ENCODE assay signal across 11 mouse cellular contexts in genomic region chr13:41357161-41357560, GRCm38 (mm10).
DNase-seq lines count a peak whose midpoint lies in the region; ATAC-seq lines count a peak whose summit lies in the region.
"Had no signal": no experiment of that assay in that cellular context is flagged by ENCODE, and none has a peak within 500 bp of the region (broad histone marks: within the 10 kb centered on the region; RNA-seq: fewer than 3 reads in every experiment).

No protein-coding gene starts in this region.

- WGBS in lung, embryonic 15.5 days = 46% methylated on average over 4 of the region's 4 CpGs
- WGBS in limb, embryonic 11.5 days = 80% methylated on average over 4 of the region's 4 CpGs
- 62% methylated on average over 4 of the region's 4 CpGs for WGBS in stomach, embryonic 15.5 days

- peak overlapping the region; percentile 77 for H3K4me3 ChIP-seq in lung, embryonic 15.5 days
- no peak overlapping the region for H3K4me3 ChIP-seq in limb, embryonic 11.5 days (ENCODE audit: low read depth, low read length)
- H3K4me3 ChIP-seq in stomach, embryonic 15.5 days (replicated peaks) = peak overlapping the region; percentile 53

- no peaks in the 10 kb centered on the region for H3K9me3 ChIP-seq in lung, embryonic 15.5 days
- no peaks in the 10 kb centered on the region for H3K9me3 ChIP-seq in limb, embryonic 11.5 days (ENCODE audit: control insufficient read depth, low read length)
- H3K9me3 ChIP-seq in stomach, embryonic 15.5 days = no peaks in the 10 kb centered on the region

- H3K4me2 ChIP-seq in lung, embryonic 15.5 days = peak overlapping the region; percentile 64
- peak overlapping the region; percentile 80; the same call in 1 of the 2 replicates for H3K4me2 ChIP-seq in limb, embryonic 11.5 days (ENCODE audit: low read depth, severe bottlenecking)
- H3K4me2 ChIP-seq in stomach, embryonic 15.5 days = peak overlapping the region; percentile 67

- H3K9ac ChIP-seq in lung, embryonic 15.5 days = peak overlapping the region; percentile 68
- no peak overlapping the region for H3K9ac ChIP-seq in limb, embryonic 11.5 days (ENCODE audit: low read length)
- no peak overlapping the region for H3K9ac ChIP-seq in stomach, embryonic 15.5 days
- H3K9ac ChIP-seq: liver, embryonic 14.5 days had no signal

- peaks cover 63% of the 10 kb centered on the region for H3K4me1 ChIP-seq in lung, embryonic 15.5 days
- H3K4me1 ChIP-seq in limb, embryonic 11.5 days (ENCODE audit: control insufficient read depth, insufficient read depth, low read length) = no peaks in the 10 kb centered on the region
- H3K4me1 ChIP-seq in stomach, embryonic 15.5 days = peaks cover 13% of the 10 kb centered on the region; the same call in 1 of the 2 replicates

- no peaks in the 10 kb centered on the region for H3K36me3 ChIP-seq in lung, embryonic 15.5 days
- no peaks in the 10 kb centered on the region for H3K36me3 ChIP-seq in limb, embryonic 11.5 days (ENCODE audit: control insufficient read depth, insufficient read depth, low read length)
- no peaks in the 10 kb centered on the region for H3K36me3 ChIP-seq in stomach, embryonic 15.5 days

- ATAC-seq in CD4-positive, CD25-positive, alpha-beta regulatory T cell, adult 4 months = no peak
- ATAC-seq in lung, embryonic 15.5 days (ENCODE audit: borderline replicate concordance, extremely low read depth, low FRiP score, low TSS enrichment) = no peak
- no peak for ATAC-seq in limb, embryonic 11.5 days (ENCODE audit: insufficient number of reproducible peaks, low FRiP score, low TSS enrichment, low read depth)
- no peak for ATAC-seq in stomach, embryonic 15.5 days (ENCODE audit: insufficient read depth, low FRiP score, low read depth)

- no peaks in the 10 kb centered on the region for H3K27me3 ChIP-seq in lung, embryonic 15.5 days
- no peaks in the 10 kb centered on the region for H3K27me3 ChIP-seq in limb, embryonic 11.5 days (ENCODE audit: control insufficient read depth, insufficient read depth, low read length)
- no peaks in the 10 kb centered on the region; the same call in 1 of the 2 replicates for H3K27me3 ChIP-seq in stomach, embryonic 15.5 days (replicated peaks)

- H3K27ac ChIP-seq in lung, embryonic 15.5 days = peak overlapping the region; percentile 98
- H3K27ac ChIP-seq in limb, embryonic 11.5 days (replicated peaks; ENCODE audit: low read depth, low read length) = no peak overlapping the region
- no peak overlapping the region for H3K27ac ChIP-seq in stomach, embryonic 15.5 days
- H3K27ac ChIP-seq: liver, embryonic 14.5 days had no signal

- DNase-seq in CD4-positive, CD25-positive, alpha-beta regulatory T cell, adult 2 months (ENCODE audit: low read depth, low spot score) = peak; percentile 44
- DNase-seq in lung, postnatal 36 days = no peak
- DNase-seq in limb, embryonic 11.5 days (ENCODE audit: low spot score) = no peak
- DNase-seq in natural killer cell, adult 2 months (ENCODE audit: low spot score in 2 of 2) = no peak
- DNase-seq in embryo, embryonic 11 days = no peak
- DNase-seq: cerebellum, adult 18-20 months; right cerebral cortex, postnatal 25 days had no signal
